Mouse (Mus musculus) cerebellum, adult 11 months (tissue): ENCODE results near the gene Hoxd4.

Experiments
- DNase-seq: peaks from one replicate; pipeline ENCODE4 v3.0.0; 2022

Gene Hoxd4

DNA sequence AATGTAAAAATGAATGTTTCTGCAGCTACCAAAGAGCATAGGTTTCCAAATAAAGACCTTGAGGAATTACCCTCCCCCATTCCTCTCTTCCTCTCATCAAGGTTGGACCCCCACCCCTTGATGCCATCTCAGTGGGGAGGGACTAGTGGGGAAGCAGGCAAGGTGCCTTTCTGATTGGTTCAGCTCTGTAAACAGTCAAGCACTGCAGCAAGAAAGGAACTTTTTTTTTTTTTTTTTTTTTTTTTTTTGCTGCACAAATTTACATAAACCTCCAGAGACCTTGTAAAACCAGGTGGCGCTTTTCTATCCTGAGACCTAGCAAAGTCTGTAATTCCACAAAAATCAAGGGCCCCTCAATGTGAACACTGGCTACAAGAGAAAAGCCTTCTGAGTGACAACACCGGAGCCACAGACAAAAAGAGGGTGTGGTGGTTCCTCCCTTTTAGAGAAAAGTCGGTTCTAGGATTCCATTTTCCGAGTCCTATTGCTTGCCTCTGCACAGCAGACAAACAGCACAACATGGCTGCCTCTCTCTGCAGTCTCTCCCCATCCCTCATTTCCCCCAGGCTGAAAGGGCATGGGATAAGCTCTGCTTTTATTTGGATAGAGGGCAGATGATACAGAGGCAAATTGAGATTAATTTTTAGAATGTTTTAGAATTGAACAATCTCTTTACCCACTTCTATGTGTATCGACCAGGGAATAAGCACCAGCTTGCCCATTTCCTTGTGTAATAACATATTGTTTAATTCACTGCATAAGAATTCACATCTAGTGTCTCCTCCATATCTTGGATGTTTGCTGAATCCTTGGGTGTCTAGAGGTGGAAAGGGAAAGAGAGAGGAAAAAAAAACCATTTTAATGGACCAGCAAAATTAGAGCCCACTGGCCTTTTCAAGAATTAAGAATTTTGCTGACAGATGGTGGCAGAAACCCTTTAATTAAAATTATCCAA, 2.0 kb upstream of the Hoxd4 start:
- no peak for DNase-seq

DNA sequence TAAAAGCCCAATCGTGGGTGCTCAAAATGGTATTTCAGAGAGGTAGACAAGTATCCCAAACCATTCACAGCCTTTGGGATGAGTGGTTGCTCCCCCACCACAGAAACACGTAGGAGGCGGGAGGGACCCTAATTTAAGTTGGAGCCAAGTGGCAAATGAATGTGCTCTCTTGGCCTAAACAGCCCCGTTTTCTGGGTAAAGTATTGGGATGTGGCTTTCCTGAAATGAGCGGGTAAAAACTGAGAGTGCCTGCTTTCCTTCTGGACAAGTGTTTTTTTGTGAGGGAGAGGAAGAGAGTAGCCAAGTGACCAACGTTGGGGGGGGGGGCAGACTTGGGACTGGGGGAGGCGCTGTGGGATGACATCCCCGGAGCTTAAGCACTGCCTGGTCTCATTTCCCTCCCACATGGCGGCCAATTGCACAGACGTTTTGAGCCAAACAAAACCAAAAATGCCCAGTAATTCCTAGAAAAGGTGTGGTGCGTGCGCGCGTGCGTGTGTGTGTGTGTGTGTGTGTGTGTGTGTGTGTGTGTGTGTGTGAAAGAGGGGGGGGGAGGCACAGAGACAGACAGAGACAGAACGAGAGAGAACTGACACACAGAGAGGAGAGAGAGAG, 693 bp upstream of the Hoxd4 start:
- no peak for DNase-seq

DNA sequence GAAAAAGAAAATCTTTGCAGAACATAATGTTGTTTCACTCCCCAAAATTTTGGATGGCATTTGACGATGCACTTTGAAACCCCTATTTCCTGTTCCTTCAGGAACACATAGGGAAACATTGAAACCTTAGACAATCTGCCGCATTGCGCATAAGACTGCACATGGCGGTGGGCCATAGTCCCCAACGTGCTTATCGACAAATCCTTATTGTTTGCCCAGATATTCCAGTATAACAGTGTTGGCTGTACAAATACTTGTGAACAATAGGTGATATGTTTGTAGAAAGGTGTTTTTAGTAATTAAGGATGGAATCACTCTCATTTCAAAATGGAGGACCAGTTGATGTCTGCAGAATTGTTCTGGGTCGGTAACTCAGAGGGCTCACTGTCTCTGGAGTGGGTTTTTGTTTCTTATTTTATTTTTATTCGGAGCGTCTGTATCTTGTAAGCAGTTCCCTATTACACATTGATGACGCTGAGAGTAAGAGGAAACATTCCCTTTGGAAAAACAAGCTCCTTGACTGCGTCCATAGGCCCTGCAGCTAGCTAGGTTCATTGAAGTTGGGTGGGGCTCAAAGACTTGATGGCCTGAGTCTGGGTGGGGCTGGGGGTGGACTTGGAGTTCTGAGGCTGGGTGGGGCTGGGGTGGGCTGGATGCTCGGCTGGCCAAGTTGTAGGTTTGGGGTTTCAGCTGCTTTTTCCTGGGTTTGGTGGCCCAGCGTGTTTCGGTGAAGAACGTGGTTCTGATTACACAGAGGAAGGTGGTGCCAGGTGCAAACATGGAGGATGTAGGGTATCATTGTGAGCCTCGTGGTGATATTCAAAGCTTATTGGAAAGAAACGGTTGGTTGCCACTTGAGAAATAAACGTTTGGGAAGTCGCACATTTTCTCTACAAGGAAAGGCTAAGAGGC, 1.8 kb downstream of the Hoxd4 start:
- DNase-seq = no peak

DNA sequence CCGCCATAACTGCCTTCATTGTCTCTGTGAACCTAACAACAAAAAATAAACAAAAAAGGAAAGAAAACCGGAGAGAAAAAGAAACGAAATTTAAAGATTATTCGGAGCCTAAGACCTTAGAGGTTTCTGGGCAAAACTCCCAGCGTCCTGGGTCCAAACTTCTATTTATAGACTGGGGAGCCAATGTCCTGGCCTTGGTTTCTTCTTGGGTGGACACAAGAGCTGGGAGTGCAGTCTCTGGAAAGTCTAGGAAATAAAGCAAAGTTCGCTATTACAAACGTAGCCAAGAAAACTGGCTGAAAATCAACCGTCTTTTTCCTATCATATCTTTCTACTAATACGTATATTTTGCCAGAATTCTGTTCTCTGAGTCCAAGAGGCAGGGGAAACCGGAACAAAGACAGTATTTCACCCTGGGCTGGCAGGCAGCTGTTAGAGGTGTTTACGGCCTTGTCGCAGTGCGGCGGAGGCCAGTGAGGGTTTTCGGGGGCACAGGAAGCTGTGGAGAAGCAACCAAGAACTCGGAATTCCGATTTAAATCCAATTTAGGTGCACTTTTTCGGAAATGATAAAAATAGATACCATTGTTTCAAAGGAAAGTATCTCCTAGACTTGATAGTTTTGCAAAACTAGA, 2.5 kb downstream of the Hoxd4 start:
- no peak for DNase-seq

DNA sequence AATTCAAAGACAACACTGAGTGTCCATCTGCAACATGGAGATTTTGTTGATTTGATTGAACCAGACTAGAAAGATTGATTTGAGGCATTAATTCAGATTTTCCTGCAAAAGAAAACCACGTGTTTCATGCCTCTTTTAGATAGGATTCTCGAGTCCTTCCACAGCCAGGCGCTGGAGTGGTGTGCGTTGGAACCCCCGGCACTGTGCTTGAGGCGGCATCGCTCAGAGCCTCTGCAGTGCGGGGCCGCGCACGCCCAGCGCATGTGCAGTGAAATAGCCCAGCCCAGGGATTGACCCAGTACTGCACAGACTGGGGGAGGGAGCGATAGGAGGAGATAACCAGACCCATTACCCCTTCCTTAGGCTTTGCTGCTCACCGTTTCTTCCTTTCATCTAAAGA, 3.2 kb downstream of the Hoxd4 start:
- no peak for DNase-seq

DNA sequence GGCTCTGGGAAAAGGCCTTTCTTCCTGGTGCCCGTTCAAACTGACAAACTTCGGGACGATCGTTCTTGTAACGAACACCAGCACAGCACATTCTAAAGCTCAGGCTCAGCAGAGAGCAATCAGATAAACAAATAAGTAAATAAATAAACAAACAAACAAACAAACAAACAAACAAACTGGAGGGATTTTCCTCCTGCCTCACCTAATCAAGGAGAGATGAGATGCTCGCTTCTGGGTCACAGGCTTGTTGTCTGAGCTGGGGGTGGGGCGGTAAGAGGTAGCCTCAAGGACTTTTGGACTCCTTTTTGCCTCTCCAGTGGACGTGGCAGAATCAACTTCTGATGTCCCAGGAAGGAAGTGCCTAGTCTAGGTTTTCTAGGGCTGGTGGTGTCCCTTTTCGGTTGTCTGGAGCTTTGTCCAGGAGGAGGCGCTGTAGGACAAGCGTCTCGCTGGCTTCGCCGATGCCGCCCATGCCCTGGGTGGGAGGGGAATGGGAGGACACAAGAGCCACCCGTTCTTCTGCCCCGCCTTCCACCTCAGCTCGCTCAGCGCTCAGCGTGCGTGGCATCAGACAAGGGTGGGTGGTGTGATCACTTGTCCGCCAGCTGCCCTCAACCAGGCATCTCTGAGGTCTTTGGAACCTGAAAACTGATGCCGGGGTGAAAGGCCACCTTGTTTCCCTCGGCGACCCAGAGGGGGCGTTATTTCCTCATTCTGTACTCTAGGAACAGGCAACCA, 3.9 kb downstream of the Hoxd4 start:
- DNase-seq = peak; percentile 20

DNA sequence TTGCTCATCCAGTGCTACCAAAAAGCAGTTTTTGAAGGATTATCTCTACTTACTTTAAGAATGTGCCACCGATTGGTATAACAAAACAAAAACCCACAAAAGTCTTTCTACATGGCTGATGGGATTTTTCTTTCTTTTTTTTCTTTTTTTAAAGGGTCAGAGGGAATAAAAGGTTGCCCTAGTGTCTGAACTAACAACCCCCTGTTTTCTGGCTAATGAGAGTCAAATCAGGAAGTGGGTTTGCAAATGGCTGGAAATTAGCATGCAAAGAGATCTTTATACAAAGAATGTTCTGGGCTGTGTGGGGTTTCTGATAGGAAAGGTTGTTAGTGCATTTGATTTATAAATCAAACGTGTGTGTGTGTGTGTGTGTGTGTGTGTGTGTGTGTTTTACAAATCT, 8.7 kb downstream of the Hoxd4 start:
- no peak for DNase-seq

DNA sequence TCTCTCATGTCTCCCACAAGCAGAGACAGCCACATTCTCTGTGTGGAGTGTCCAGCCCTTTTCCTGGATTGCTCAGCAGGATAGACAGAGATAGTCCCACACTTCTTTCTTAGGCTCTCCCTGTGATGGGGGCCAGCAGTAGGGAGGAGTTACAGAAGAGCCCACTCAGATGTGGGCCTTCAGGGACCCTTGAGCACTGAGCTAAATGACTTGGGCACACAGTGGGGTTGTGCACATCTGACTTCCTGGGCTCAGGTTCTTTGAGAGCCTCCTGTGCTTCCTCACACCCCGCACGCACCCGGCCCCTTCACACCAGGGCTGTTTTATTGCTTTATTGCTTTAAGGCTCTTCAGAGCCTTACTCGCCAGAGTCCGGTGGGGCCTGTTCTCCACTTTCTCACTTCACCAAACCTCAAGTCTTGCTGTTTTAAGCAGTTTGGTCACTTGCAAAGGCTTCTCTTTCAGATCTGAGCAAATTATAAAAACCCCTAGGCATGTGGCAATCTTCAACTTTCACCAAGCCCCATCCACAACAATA, 9.3 kb downstream of the Hoxd4 start:
- DNase-seq = no peak

DNA sequence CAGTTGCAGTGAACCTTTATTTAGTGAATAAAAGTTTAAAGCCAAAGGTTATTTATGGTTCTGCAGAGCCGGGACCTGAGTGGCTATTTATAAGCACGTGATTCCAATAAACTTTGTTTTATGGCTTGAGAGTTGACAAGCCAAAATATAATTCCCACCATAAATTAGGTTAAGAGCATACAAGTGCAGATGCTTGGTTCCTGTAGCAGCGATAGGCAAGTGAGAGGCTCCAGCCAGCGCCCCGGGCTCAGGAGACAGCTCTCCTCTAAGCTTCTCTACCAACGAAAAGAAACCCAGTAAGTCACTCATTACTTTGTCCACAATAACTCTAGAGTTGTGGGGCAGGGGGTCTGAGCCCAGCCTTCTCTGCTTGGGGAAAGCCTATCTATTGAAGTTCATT, 10.2 kb downstream of the Hoxd4 start:
- no peak for DNase-seq

DNA sequence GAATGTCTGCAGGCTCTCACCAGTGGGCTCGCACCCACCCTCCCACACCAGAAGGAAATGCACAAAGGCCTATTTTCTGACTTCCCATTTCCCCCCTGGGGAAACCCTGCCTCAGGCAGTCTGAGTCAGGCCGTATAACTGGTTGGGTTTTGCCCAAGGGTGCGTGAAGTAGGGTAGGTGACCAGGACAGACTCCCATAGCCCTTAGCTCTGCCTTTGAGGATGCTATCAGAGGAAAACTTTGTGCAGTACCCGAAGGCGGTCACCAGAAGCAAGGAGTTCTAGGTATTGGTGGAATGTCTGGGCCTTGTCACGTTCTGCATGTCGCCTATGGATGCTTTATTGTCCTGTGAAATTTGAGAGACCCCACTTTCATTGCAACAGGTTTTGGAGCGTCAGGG, 11.2 kb downstream of the Hoxd4 start:
- no peak for DNase-seq

DNA sequence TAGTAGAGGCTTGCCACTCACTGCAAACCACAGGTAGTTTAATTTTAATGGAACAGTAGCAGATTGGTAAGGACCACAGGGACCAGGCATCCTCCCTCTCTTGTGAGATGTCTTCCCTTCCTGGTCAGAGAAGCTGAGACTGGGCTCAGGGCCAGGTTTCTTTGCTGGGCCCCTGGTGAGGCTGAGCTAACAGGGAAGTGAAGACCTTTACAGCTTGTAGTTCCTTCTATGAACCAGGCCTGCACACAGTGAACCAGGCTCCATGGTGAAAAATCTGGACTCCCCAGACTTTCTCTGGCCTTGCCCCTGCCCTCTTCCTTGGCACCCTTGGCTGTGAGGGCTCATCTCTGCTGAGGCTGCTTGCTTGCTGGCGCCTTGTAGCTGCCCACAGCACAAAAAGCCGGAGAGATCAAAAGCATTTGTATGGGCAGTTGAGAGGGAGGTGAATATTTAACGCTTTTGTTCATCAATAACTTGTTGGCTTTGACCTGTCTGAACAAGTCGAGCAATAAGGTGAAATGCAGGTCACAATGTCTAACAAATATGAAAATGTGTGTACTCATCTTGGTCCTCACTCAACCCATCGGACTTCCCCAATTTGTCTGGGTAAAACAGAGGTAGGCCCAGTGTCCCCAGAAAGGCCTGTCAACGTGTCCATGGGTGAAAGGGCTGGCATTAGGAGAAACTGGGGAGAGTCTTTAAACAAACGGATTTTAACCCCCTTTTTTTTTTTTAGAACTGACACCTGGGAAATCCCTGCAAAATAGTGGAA, 12.7 kb downstream of the Hoxd4 start:
- DNase-seq = no peak

DNA sequence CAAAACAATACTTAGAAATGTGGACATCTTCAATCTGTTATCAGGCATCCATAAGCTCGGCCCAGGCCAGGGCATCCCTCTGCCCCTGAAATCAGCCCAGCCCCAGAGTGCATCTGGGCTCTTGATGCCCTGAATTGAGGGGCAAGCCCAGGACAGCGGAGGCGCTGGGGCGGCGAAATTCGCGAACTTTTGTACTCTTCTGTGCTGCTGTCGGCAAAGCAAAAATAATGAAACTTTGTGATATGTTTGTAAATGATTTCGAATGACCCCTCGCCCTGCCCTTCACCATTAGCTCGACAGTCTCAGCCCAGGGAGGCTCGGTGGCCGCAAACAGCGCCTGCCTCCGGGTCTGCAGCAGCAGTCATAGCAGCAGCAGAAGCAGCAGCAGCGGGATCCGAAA, 13.4 kb downstream of the Hoxd4 start:
- DNase-seq = no peak

DNA sequence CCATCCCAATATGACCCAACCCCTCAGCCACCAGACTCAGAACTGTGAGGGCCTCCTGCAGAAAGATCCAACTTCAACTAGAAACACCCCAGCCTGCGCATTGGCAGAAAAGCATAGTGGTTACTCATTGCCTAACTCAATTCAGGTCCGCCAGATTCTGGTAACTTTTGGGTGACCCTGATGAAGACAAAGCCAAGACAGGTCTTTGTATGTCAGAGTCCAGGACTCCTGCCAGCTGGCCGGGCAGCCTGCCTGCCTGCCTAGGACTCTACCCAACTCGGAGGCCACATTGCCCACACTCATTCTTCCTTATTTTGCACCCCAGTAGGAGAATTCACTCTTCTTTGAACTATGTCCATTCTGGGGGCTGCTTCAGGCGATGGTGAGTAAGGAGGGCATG, 14.8 kb downstream of the Hoxd4 start, which contains the start of gene Gm28230:
TSS of gene Gm28230 (plus strand) at position 178 of the 400 bp plus-strand sequence.
- DNase-seq = no peak

DNA sequence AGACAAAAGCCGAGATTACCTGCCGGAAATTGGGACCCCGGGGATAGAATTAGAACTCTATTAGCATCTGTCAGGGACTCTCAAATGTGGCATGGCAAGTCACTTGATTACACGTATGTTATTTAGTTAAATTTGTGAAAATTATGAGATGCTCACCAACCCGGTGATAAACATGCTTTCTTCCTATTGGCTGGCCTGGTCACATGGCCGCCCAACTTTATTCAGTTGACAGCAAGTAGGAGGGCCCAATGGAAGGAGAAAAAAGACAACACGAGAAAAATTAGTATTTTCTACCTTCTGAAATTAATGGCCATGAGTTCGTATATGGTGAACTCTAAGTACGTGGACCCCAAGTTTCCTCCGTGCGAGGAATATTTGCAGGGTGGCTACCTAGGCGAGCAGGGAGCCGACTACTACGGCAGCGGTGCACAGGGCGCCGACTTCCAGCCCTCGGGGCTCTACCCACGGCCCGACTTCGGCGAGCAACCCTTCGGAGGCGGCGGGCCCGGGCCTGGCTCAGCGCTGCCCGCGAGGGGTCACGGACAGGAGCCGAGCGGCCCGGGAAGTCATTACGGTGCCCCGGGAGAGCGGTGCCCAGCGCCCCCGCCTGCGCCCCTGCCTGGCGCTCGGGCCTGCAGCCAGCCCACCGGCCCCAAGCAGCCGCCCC, 15.4 kb downstream of the Hoxd4 start:
- no peak for DNase-seq

DNA sequence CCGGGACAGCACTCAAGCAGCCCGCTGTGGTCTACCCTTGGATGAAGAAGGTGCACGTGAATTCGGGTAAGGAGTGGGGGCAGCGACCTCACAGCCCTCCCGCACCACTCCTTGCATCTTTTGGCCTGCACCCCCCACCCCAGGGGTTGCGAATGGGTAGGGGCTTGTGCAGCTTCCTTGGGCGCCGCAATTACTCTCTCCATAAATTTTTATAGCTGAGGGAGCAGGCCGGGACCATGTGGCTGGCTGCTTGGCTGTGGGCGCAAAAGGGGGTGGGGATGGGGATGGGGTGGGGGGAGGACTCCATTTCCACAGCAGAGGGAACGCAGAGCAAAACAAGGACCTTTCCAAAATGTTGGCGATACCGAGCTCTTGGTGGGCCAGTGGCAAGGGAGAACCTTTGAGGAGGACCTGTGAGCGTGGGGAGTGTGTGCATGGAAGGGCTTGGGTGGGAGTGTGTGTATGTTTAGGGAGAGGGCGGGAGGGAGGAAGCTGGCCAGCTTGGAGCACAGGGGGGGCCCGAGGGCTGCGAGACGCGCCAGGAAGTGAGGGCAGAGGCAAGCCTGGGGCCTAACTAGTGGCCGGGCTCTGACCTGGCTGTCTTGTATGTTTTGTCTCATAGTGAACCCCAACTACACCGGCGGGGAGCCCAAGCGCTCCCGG, 16.0 kb downstream of the Hoxd4 start:
- DNase-seq = no peak

DNA sequence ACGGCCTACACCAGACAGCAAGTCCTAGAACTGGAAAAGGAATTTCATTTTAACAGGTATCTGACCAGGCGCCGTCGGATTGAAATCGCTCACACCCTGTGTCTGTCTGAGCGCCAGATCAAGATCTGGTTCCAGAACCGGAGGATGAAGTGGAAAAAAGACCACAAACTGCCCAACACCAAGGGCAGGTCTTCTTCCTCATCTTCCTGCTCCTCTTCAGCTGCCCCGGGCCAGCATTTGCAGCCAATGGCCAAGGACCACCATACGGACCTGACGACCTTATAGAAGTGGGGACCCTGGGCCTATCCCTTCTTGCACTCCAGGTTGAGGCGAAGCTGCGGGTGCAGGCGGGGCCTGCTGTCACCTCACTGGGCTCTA, 16.6 kb downstream of the Hoxd4 start:
- no peak for DNase-seq

DNA sequence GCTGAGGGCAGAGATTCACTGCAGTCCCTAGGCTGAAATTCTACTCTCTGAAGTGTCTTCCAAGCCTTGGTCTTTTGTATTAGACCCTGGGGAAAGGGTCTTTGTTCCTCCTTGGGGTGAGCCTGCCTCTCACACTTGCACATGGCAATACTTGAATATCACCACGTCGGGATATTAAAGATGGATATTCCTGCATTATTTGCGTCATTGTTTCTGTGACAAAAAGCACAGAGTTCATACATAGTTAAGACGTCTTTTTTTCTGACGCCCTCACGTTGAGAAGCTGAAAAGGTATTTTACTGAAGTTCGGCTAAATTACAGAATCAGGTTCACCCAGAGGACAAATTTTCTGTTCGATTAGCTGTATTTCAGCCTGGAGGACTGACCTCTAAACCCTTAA, 18.6 kb downstream of the Hoxd4 start:
- DNase-seq = no peak

DNA sequence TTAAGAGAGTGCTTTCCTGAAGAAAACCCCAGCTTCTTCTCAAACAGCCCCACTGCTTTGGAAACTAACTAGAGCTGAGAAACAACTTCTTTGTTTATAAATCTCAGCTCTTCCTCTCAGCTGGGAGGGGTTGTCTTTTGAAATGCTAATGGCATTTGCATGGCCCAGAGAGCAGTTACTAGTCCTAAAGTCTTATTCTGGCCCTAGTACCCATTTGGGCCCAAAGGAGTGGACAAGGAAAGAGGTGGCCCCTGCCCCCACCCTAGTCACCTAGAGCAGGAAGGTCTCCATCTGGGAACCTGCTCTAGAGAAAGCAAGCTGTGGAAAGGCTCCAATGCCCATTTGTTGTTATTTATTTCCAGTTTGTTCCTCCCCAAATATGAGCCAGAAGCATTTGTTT, 19.3 kb downstream of the Hoxd4 start:
- no peak for DNase-seq

DNA sequence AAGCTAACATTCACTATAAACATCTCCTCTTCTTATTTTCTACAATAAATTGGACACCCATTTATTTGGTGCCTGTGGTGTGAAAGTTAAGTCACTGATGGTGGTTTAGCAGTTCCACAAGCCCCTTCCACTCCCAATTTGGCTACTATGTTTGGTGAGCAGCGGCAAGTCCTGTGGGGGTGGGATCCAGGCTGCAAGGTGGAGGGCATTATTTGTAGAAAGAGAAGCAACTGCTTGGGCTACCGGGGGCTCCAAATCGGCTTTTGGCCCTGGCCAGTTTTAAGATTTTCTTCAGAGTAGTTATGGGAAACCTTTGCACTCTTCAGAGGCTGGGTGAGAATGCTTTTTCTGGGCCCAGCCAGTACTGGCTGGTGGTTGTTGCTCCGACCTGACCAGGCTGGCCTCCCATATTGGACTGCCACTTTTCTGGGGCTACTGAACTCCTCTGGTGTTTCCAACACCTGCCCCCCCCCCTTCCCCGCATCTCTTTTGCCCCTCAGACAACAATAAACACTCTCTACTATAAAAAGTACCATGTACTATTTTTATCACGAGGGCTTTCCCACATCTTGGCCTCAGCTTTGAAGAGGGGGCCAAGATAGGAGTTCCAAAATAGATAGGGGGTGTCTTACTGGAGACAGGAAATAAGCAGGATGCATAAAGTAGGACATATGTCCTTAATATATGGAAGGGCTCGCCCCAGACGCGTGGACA, 20.2 kb downstream of the Hoxd4 start:
- no peak for DNase-seq
